Mouse (Mus musculus) cerebellum, adult 2 months (tissue): ENCODE measurements around the gene Slf1.

Source experiments
- CTCF ChIP-seq: fragments of 200-500 bp; IDR thresholded peaks from 2 replicates; pipeline ENCODE4 v1.5.1; 2011; ENCODE audit warnings: low read depth, mild to moderate bottlenecking, control low read depth, low read length, moderate library complexity, borderline replicate concordance; ENCODE audit not compliant: insufficient read depth
- POLR2A ChIP-seq: fragments of 200-500 bp; IDR thresholded peaks from 2 replicates; pipeline ENCODE4 v1.6.1; 2011; ENCODE audit warnings: low read length, control low read depth, borderline replicate concordance; ENCODE audit not compliant: insufficient read depth

DNA sequence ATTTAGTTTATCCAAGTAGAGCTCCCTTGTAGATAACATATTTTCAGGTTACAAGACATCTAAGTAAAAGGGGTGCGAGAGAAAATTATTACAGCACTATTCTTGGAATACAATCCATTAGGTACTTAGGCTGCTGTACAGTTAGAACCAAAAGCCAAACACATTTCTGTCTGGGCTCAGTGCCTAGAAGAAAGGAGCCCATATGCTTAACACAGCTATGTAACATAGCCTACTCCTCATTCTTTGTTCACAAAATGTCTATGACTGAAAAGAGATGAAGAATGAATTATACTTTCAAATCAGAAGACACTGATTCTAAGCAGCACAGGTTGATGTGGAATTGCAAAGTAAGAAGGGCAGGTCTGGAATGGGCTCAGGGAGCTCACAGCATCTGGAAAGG lies 86.8 kb downstream of the Slf1 start:
- no peak for TF ChIP-seq CTCF
- no peak for TF ChIP-seq POLR2A
